8 mouse cellular contexts compared by ENCODE assay signal in genomic region chr17:8505669-8506426, GRCm38 (mm10). TPM values are rescaled to one million over a fixed set of nuclear protein-coding genes. Genes with fewer than 3 reads are reported as not detected.
DNase-seq lines count a peak whose midpoint lies in the region; ATAC-seq lines count a peak whose summit lies in the region.

No protein-coding gene starts in this region.

- H3K9me3 ChIP-seq in limb, embryonic 13.5 days: no peaks in the 10 kb centered on the region
- no peaks in the 10 kb centered on the region for H3K9me3 ChIP-seq in midbrain, embryonic 14.5 days (ENCODE audit: control insufficient read depth, low read length)

- ATAC-seq in limb, embryonic 13.5 days (ENCODE audit: low FRiP score, low read depth): peak; percentile 26; the same call in 1 of the 2 replicates
- peak; percentile 82 for ATAC-seq in midbrain, embryonic 14.5 days (ENCODE audit: low FRiP score, low TSS enrichment)

- no peak overlapping the region for H3K27ac ChIP-seq in limb, embryonic 13.5 days
- peak overlapping the region; percentile 83 for H3K27ac ChIP-seq in midbrain, embryonic 14.5 days (replicated peaks; ENCODE audit: low read depth, low read length)

- 2% methylated on average over 20 of the region's 20 CpGs for WGBS in limb, embryonic 13.5 days
- under 1% methylated on average over 20 of the region's 20 CpGs for whole genome bisulfite sequencing in midbrain, embryonic 14.5 days

- peak overlapping the region; percentile 13; the same call in 1 of the 2 replicates for H3K9ac ChIP-seq in limb, embryonic 13.5 days
- peak overlapping the region; percentile 51 for H3K9ac ChIP-seq in midbrain, embryonic 14.5 days (replicated peaks; ENCODE audit: low read length)

- H3K4me1 ChIP-seq in limb, embryonic 13.5 days: peaks cover 32% of the 10 kb centered on the region
- peaks cover 26% of the 10 kb centered on the region for H3K4me1 ChIP-seq in midbrain, embryonic 14.5 days (ENCODE audit: control insufficient read depth, insufficient read depth, low read length)

- peak overlapping the region; percentile 64 for H3K4me2 ChIP-seq in limb, embryonic 13.5 days (replicated peaks)
- H3K4me2 ChIP-seq in midbrain, embryonic 14.5 days (ENCODE audit: low read length): peak overlapping the region; percentile 55

- peak; percentile 90 for DNase-seq in layer of hippocampus, adult 11-12 months (ENCODE audit: low spot score)
- DNase-seq in layer of hippocampus, adult 9-10 months (ENCODE audit: low spot score): no peak
- peak; percentile 74 for DNase-seq in embryo, embryonic 9.5 days (ENCODE audit: extremely low spot score)
- DNase-seq in heart, adult 18-20 months: peak; percentile 90 to 91
- peak; percentile 85 for DNase-seq in kidney, adult 18-20 months
- DNase-seq in midbrain, embryonic 14.5 days: peak; percentile 92
- peak; percentile 21 to 29 for DNase-seq in spleen, postnatal 36 days (ENCODE audit: low spot score in 2 of 2)

- H3K27me3 ChIP-seq in limb, embryonic 13.5 days: peaks cover 25% of the 10 kb centered on the region
- no peaks in the 10 kb centered on the region for H3K27me3 ChIP-seq in midbrain, embryonic 14.5 days (ENCODE audit: control insufficient read depth, insufficient read depth, low read length)

- no peaks in the 10 kb centered on the region for H3K36me3 ChIP-seq in limb, embryonic 13.5 days
- H3K36me3 ChIP-seq in midbrain, embryonic 14.5 days (ENCODE audit: control insufficient read depth, insufficient read depth, low read length): no peaks in the 10 kb centered on the region

- H3K4me3 ChIP-seq in limb, embryonic 13.5 days: peak overlapping the region; percentile 34
- peak overlapping the region; percentile 28 for H3K4me3 ChIP-seq in midbrain, embryonic 14.5 days (replicated peaks; ENCODE audit: low read depth, low read length)

RNA-seq across cellular contexts. Expression of gene Pde10a, which starts 19.3 kb away (rescaled TPM):
- 1 to 10 TPM; 2.4 to 3.6 TPM for total RNA-seq in heart, adult 18-20 months (2021)
- polyA plus RNA-seq in limb, embryonic 13.5 days (2015; fragmentation: Nextera tagmentation; extraction: Ambion mirVana): 2.4 TPM in 2 replicates
- 14.1 and 15.2 TPM in 2 replicates for polyA plus RNA-seq in midbrain, embryonic 14.5 days (2014; fragmentation: Nextera tagmentation; extraction: Ambion mirVana)
